Mouse (Mus musculus): ENCODE results near the gene Unc79.

The Unc79 gene

GRCm38 (mm10) chr12:103129395-103130248 lies 181.0 kb downstream of the Unc79 start:
- peak in 1 of 2 experiments; percentile 2 for DNase-seq

GRCm38 (mm10) chr12:103131419-103131818 lies 182.8 kb downstream of the Unc79 start:
- DNase-seq: no peak

GRCm38 (mm10) chr12:103142550-103143010 lies 193.9 kb downstream of the Unc79 start:
- peak; percentile 23 to 28 for DNase-seq

GRCm38 (mm10) chr12:103143798-103144565 lies 195.3 kb downstream of the Unc79 start:
- DNase-seq: peak; percentile 18 to 54

GRCm38 (mm10) chr12:103150247-103150646 lies 201.6 kb downstream of the Unc79 start:
- no peak for DNase-seq

GRCm38 (mm10) chr12:103154927-103155326 lies 206.3 kb downstream of the Unc79 start:
- DNase-seq: no peak

GRCm38 (mm10) chr12:103155406-103155805 lies 206.7 kb downstream of the Unc79 start:
- DNase-seq: no peak

- DNase-seq: no peak
Measured at GRCm38 (mm10) chr12:103157129-103157910, 208.7 kb downstream of the Unc79 start.

GRCm38 (mm10) chr12:103159016-103159415 lies 210.4 kb downstream of the Unc79 start:
- DNase-seq: no peak

GRCm38 (mm10) chr12:103160721-103161120 lies 212.1 kb downstream of the Unc79 start:
- DNase-seq: no peak

GRCm38 (mm10) chr12:103163596-103163995 lies 214.9 kb downstream of the Unc79 start:
- DNase-seq: no peak

GRCm38 (mm10) chr12:103164101-103165030 lies 215.7 kb downstream of the Unc79 start:
- DNase-seq: no peak

GRCm38 (mm10) chr12:103168892-103169291 lies 220.2 kb downstream of the Unc79 start:
- no peak for DNase-seq

GRCm38 (mm10) chr12:103183057-103183456 lies 234.4 kb downstream of the Unc79 start:
- DNase-seq: no peak

GRCm38 (mm10) chr12:103187020-103187419 lies 238.4 kb downstream of the Unc79 start:
- DNase-seq: no peak

- DNase-seq: no peak
Measured at GRCm38 (mm10) chr12:103188223-103188622, 239.6 kb downstream of the Unc79 start.

GRCm38 (mm10) chr12:103189771-103190170 lies 241.1 kb downstream of the Unc79 start:
- DNase-seq: no peak

GRCm38 (mm10) chr12:103192996-103193395 lies 244.3 kb downstream of the Unc79 start:
- DNase-seq: no peak

GRCm38 (mm10) chr12:103202592-103203544 lies 254.2 kb downstream of the Unc79 start:
- peak; percentile 9 to 24 for DNase-seq

- no peak for DNase-seq
Measured at GRCm38 (mm10) chr12:103205561-103205960, 256.9 kb downstream of the Unc79 start.

GRCm38 (mm10) chr12:103209581-103209980 lies 260.9 kb downstream of the Unc79 start:
- no peak for DNase-seq
